ENCODE assay signal across 8 mouse cellular contexts in the genomic region with DNA sequence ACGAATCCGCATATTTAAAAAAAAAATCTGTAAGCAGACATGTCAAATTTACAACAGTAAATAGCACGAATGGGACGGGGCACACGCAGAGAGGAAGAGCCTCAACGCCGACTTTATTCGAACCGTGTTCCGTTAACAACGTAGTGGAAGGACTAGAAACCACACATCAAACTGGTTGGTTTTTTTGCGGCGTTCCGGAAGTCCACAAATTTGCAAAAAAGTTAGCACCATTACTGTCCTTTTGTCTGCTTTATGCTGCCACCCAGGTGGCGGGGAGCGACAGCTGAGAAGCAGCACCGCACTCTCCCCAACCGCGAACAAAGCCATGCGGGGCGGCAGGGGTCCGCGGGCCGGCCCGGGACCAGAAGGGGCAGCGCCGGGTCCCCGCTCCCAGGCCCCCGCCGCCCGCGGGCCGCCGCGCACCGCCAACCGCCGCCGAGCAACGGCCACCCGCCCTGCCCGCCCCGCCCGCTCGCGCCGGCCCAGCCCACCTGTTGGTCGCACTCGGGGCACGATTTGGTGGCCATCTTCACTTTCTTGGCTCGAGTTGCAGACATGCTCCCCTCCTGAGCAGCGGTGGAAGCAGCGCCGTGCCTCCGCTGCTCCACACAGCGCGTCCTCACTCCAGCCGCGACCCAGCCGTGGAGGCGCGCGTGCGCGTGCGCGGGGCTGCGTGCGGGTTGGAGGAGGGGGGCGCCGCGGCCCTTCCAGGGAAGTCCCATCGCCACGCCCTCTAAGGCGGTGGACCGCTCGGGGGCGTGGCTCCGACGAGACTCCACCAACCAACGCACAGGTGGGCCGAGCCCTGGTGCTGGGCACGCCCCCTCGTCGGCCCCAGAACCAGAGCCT. TPM values are rescaled to one million over a fixed set of nuclear protein-coding genes. Genes with fewer than 3 reads are reported as not detected.
A peak's percentile ranks its signal among the peaks of the same experiment; 100 is the strongest.
DNase-seq lines count a peak whose midpoint lies in the region; ATAC-seq and TF ChIP-seq lines count a peak whose summit lies in the region.

A gene (minus strand): TSS at position 666 of the 849 bp plus-strand sequence.

- peak within 1 kb of the TSS; percentile 91 for H3K27ac ChIP-seq in hindbrain, postnatal 0 days
- H3K27ac ChIP-seq in left cerebral cortex, adult 2 months: peak within 1 kb of the TSS; percentile 80

- WGBS in hindbrain, postnatal 0 days: under 1% methylated on average over 75 of the region's 85 CpGs

- H3K36me3 ChIP-seq in hindbrain, postnatal 0 days (ENCODE audit: insufficient read depth, low read length): no peaks in the 10 kb centered on the region

- H3K9me3 ChIP-seq in hindbrain, postnatal 0 days (ENCODE audit: low read length): no peaks in the 10 kb centered on the region

- 0 out of 2 replicates have a peak, but pooled peaks cover 6% of the 10 kb centered on the region for H3K4me1 ChIP-seq in hindbrain, postnatal 0 days (ENCODE audit: insufficient read depth, low read length)

- ATAC-seq in hindbrain, postnatal 0 days: peak; percentile 100
- ATAC-seq in megakaryocyte, adult 5-6 weeks (ENCODE audit: poor library complexity, severe bottlenecking): peak; percentile 99

- H3K27me3 ChIP-seq in hindbrain, postnatal 0 days (ENCODE audit: insufficient read depth, low read length): no peaks in the 10 kb centered on the region

- peak within 1 kb of the TSS; percentile 77 for H3K9ac ChIP-seq in hindbrain, postnatal 0 days (replicated peaks; ENCODE audit: low read length)

- peak within 1 kb of the TSS; percentile 60 for H3K4me2 ChIP-seq in hindbrain, postnatal 0 days (ENCODE audit: low read depth, low read length)

- intact Hi-C loops in left cerebral cortex, adult 2 months (cut with DNase I): loop anchor here (2.0 kb wide), 1 partner anchor 20 kb away; no protein-coding TSS in a partner anchor

- DNase-seq in T-cell, adult 2 months (ENCODE audit: low spot score): peak; percentile 98
- peak; percentile 93 to 97 for DNase-seq in cerebellum, postnatal 36 days
- DNase-seq in gastrocnemius, adult 18-20 months (ENCODE audit: low spot score): peak; percentile 95
- DNase-seq in hindbrain, postnatal 0 days (ENCODE audit: low spot score): peak; percentile 100
- DNase-seq in left cerebral cortex, adult 2 months (ENCODE audit: extremely low spot score in 1 of 2, low spot score in 2 of 2): peak; percentile 96 to 98
- DNase-seq in right cerebral cortex, adult 2 months (ENCODE audit: low spot score in 2 of 2): peak; percentile 95 to 97
- DNase-seq in urinary bladder, postnatal 14 days (ENCODE audit: low spot score): peak; percentile 97

- TF ChIP-seq CTCF in hindbrain, postnatal 0 days (IDR thresholded peaks at IDR 0.05; ENCODE audit: low read depth): no peak
- TF ChIP-seq CTCF in left cerebral cortex, adult 2 months (IDR thresholded peaks at IDR 0.05): no peak

- peak within 1 kb of the TSS; percentile 83 for H3K4me3 ChIP-seq in hindbrain, postnatal 0 days (ENCODE audit: low read length)
- H3K4me3 ChIP-seq in left cerebral cortex, adult 2 months: peak within 1 kb of the TSS; percentile 75

RNA-seq across cellular contexts. Expression of the gene that starts here (rescaled TPM):
- 10 to 100 TPM; 11.1 to 13.7 TPM for total RNA-seq in gastrocnemius, adult 18-20 months (2021)
- 11.6 and 13.6 TPM in 2 replicates for total RNA-seq in hindbrain, postnatal 0 days (2014; rRNA removed)
- 43.0 and 47.4 TPM in 2 replicates for polyA plus RNA-seq in hindbrain, postnatal 0 days (2015; fragmentation: Nextera tagmentation; extraction: Ambion mirVana)
- total RNA-seq in left cerebral cortex, adult 2 months (2021): 10 to 100 TPM in 1 of 2 experiments, 1 to 10 TPM in 1; 9.0 to 13.2 TPM
- 21.1 and 21.2 TPM in 2 replicates for total RNA-seq in megakaryocyte, adult 5-6 weeks (2015)
- 28.9 and 54.2 TPM in 2 replicates for total RNA-seq in megakaryocyte, adult 5-6 weeks (2017)

Comparison
In these comparisons a context has a peak if more than half of its experiments do, and no peak if none do; other contexts are left out.
1. Peak in every context shown above with its lines: DNase-seq, ATAC-seq, H3K4me3 ChIP-seq and H3K27ac ChIP-seq.